Mouse (Mus musculus) heart, embryonic 12.5 days (tissue): ENCODE measurements around the gene Zfp648. TPM values are rescaled to one million over a fixed set of nuclear protein-coding genes. Genes with fewer than 3 reads are reported as not detected.
A peak's percentile ranks its signal among the peaks of the same experiment; 100 is the strongest.

Experiments used
- ATAC-seq: fragments of 200-750 bp; cut with Nextera tagmentation; 2 replicates; pipeline ENCODE4 v1.8.0; 2017; ENCODE audit warnings: moderate TSS enrichment, moderate library complexity; ENCODE audit not compliant: insufficient number of reproducible peaks, low FRiP score
- H3K27ac ChIP-seq: fragments of 300-500 bp; sonication (generic); 2 replicates; pipeline ENCODE4 v1.5.1; 2016; ENCODE audit warnings: mild to moderate bottlenecking, moderate library complexity; ENCODE audit not compliant: poor library complexity, severe bottlenecking
- H3K27me3 ChIP-seq: fragments of 300-500 bp; sonication (generic); replicated peaks from 2 replicates; pipeline ENCODE4 v1.6.1; 2016; ENCODE audit warnings: mild to moderate bottlenecking, moderate library complexity
- H3K36me3 ChIP-seq: fragments of 300-500 bp; sonication (generic); 2 replicates; pipeline ENCODE4 v1.6.1; 2016; ENCODE audit warnings: mild to moderate bottlenecking, moderate library complexity
- H3K4me1 ChIP-seq: fragments of 300-500 bp; sonication (generic); replicated peaks from 2 replicates; pipeline ENCODE4 v1.6.1; 2016; ENCODE audit warnings: mild to moderate bottlenecking
- H3K4me2 ChIP-seq: fragments of 300-500 bp; sonication (generic); 2 replicates; pipeline ENCODE4 v1.6.1; 2016; ENCODE audit warnings: mild to moderate bottlenecking, moderate library complexity
- H3K4me3 ChIP-seq: fragments of 300-500 bp; sonication (generic); 2 replicates; pipeline ENCODE4 v1.5.1; 2016; ENCODE audit warnings: mild to moderate bottlenecking
- H3K9ac ChIP-seq: fragments of 300-500 bp; sonication (generic); 2 replicates; pipeline ENCODE4 v1.6.1; 2016; ENCODE audit warnings: mild to moderate bottlenecking, moderate library complexity
- H3K9me3 ChIP-seq: fragments of 300-500 bp; sonication (generic); replicated peaks from 2 replicates; pipeline ENCODE4 v1.6.1; 2016; ENCODE audit warnings: mild to moderate bottlenecking, moderate library complexity
- WGBS: fragments of 180-500 bp; shearing (Covaris S2); methylation state at CpG from one replicate; pipeline ENCODE4 v1.1.7; 2016; 5-methylcytosine and 5-hydroxymethylcytosine counted together
- polyA plus RNA-seq: library from polyadenylated mRNA; unstranded; fragments of >200 nt; fragmentation: Nextera tagmentation; extraction: Ambion mirVana; gene quantifications from 2 replicates; pipeline ENCODE4 v1.2.1, GENCODE M21; 2016

Gene Zfp648
- polyA plus RNA-seq, 1 experiment from 2014 or later: 0.09 TPM

- H3K9me3 ChIP-seq: no peaks in the 10 kb centered on the region
- 85% methylated on average over 7 of the region's 7 CpGs for WGBS
- H3K27me3 ChIP-seq: no peaks in the 10 kb centered on the region
- H3K9ac ChIP-seq: no peak overlapping the region
- no peak overlapping the region for H3K4me2 ChIP-seq
- ATAC-seq: no peak
- no peaks in the 10 kb centered on the region for H3K4me1 ChIP-seq
- H3K36me3 ChIP-seq: no peaks in the 10 kb centered on the region
- H3K4me3 ChIP-seq: no peak overlapping the region
- no peak overlapping the region for H3K27ac ChIP-seq
Measured at GRCm38 (mm10) chr1:154183077-154183751, 17.8 kb upstream of the Zfp648 start.

- no peak for ATAC-seq
- no peaks in the 10 kb centered on the region for H3K27me3 ChIP-seq
- WGBS: 73% methylated on average over 4 of the region's 4 CpGs
- H3K9ac ChIP-seq: no peak overlapping the region
- no peaks in the 10 kb centered on the region for H3K9me3 ChIP-seq
- 0 out of 2 replicates have a peak, but pooled peaks cover 6% of the 10 kb centered on the region for H3K4me1 ChIP-seq
- no peak overlapping the region for H3K4me2 ChIP-seq
- H3K4me3 ChIP-seq: no peak overlapping the region
- no peaks in the 10 kb centered on the region for H3K36me3 ChIP-seq
- no peak overlapping the region for H3K27ac ChIP-seq
Measured at GRCm38 (mm10) chr1:154188229-154188628, 12.8 kb upstream of the Zfp648 start.

- Histone ChIP-seq H3K9me3 (no peaks in the 10 kb centered on the region), H3K27me3 (no peaks in the 10 kb centered on the region), H3K36me3 (no peaks in the 10 kb centered on the region), H3K27ac (no peak overlapping the region), H3K9ac (no peak overlapping the region), H3K4me1 (0 out of 2 replicates have a peak, but pooled peaks cover 6% of the 10 kb centered on the region), H3K4me3 (no peak overlapping the region), H3K4me2 (no peak overlapping the region)
- 23% methylated on average over 4 of the region's 4 CpGs for WGBS
- no peak for ATAC-seq
Measured at GRCm38 (mm10) chr1:154188631-154189030, 12.4 kb upstream of the Zfp648 start.

- Histone ChIP-seq H3K4me1 (0 out of 2 replicates have a peak, but pooled peaks cover 6% of the 10 kb centered on the region), H3K9me3 (no peaks in the 10 kb centered on the region), H3K36me3 (no peaks in the 10 kb centered on the region), H3K9ac (no peak overlapping the region), H3K27me3 (no peaks in the 10 kb centered on the region), H3K27ac (no peak overlapping the region), H3K4me3 (no peak overlapping the region), H3K4me2 (no peak overlapping the region)
- WGBS: 65% methylated on average over 14 of the region's 18 CpGs
- ATAC-seq: no peak
Measured at GRCm38 (mm10) chr1:154189842-154190530, 11.0 kb upstream of the Zfp648 start.

GRCm38 (mm10) chr1:154198896-154199295 lies 2.1 kb upstream of the Zfp648 start:
- Histone ChIP-seq H3K4me1 (peaks cover 8% of the 10 kb centered on the region; the same call in 1 of the 2 replicates), H3K27me3 (peaks cover 21% of the 10 kb centered on the region), H3K36me3 (no peaks in the 10 kb centered on the region), H3K27ac (no peak overlapping the region), H3K4me3 (no peak overlapping the region), H3K4me2 (no peak overlapping the region), H3K9ac (no peak overlapping the region), H3K9me3 (no peaks in the 10 kb centered on the region)
- WGBS: 84% methylated on average over 10 of the region's 10 CpGs
- no peak for ATAC-seq

- Histone ChIP-seq H3K4me3 (no peak overlapping the region), H3K9ac (no peak overlapping the region), H3K27ac (no peak overlapping the region), H3K9me3 (no peaks in the 10 kb centered on the region), H3K4me2 (no peak overlapping the region), H3K4me1 (peaks cover 18% of the 10 kb centered on the region), H3K27me3 (peaks cover 50% of the 10 kb centered on the region), H3K36me3 (no peaks in the 10 kb centered on the region)
- no peak for ATAC-seq
- 58% methylated on average over 8 of the region's 8 CpGs for WGBS
Measured at GRCm38 (mm10) chr1:154202580-154202979, 1.6 kb downstream of the Zfp648 start.

GRCm38 (mm10) chr1:154203386-154203785 lies 2.4 kb downstream of the Zfp648 start:
- Histone ChIP-seq H3K9me3 (no peaks in the 10 kb centered on the region), H3K4me3 (no peak overlapping the region), H3K27ac (no peak overlapping the region), H3K27me3 (peaks cover 50% of the 10 kb centered on the region), H3K4me2 (no peak overlapping the region), H3K4me1 (peaks cover 18% of the 10 kb centered on the region), H3K36me3 (no peaks in the 10 kb centered on the region), H3K9ac (no peak overlapping the region)
- WGBS: 86% methylated on average over 5 of the region's 5 CpGs
- ATAC-seq: no peak

- H3K4me3 ChIP-seq: peak overlapping the region; percentile 41
- H3K27me3 ChIP-seq: peaks cover 50% of the 10 kb centered on the region
- ATAC-seq: no peak
- H3K36me3 ChIP-seq: no peaks in the 10 kb centered on the region
- whole genome bisulfite sequencing: 10% methylated on average over 66 of the region's 66 CpGs
- H3K27ac ChIP-seq: no peak overlapping the region
- H3K4me1 ChIP-seq: peaks cover 18% of the 10 kb centered on the region
- H3K4me2 ChIP-seq: peak overlapping the region; percentile 79
- no peaks in the 10 kb centered on the region for H3K9me3 ChIP-seq
- 0 out of 2 replicates have a peak overlapping the region, but pooled peaks have one; percentile 1 for H3K9ac ChIP-seq
Measured at GRCm38 (mm10) chr1:154204652-154205573, 3.9 kb downstream of the Zfp648 start.

GRCm38 (mm10) chr1:154219991-154220390 lies 19.0 kb downstream of the Zfp648 start:
- no peaks in the 10 kb centered on the region for H3K27me3 ChIP-seq
- WGBS: 79% methylated on average over 2 of the region's 2 CpGs
- H3K9ac ChIP-seq: no peak overlapping the region
- no peak overlapping the region for H3K4me3 ChIP-seq
- no peak overlapping the region for H3K4me2 ChIP-seq
- no peaks in the 10 kb centered on the region for H3K36me3 ChIP-seq
- no peaks in the 10 kb centered on the region for H3K9me3 ChIP-seq
- H3K27ac ChIP-seq: no peak overlapping the region
- ATAC-seq: no peak
- H3K4me1 ChIP-seq: no peaks in the 10 kb centered on the region

GRCm38 (mm10) chr1:154220566-154220965 lies 19.6 kb downstream of the Zfp648 start:
- Histone ChIP-seq H3K27ac (no peak overlapping the region), H3K4me2 (no peak overlapping the region), H3K4me1 (no peaks in the 10 kb centered on the region), H3K27me3 (no peaks in the 10 kb centered on the region), H3K9me3 (no peaks in the 10 kb centered on the region), H3K4me3 (no peak overlapping the region), H3K9ac (no peak overlapping the region), H3K36me3 (no peaks in the 10 kb centered on the region)
- 84% methylated on average over 3 of the region's 3 CpGs for WGBS
- ATAC-seq: no peak

GRCm38 (mm10) chr1:154223807-154224207 lies 22.8 kb downstream of the Zfp648 start:
- Histone ChIP-seq H3K4me1 (no peaks in the 10 kb centered on the region), H3K27me3 (no peaks in the 10 kb centered on the region), H3K4me2 (no peak overlapping the region), H3K4me3 (no peak overlapping the region), H3K9ac (no peak overlapping the region), H3K27ac (no peak overlapping the region), H3K36me3 (no peaks in the 10 kb centered on the region), H3K9me3 (no peaks in the 10 kb centered on the region)
- 38% methylated on average over 1 of the region's 1 CpGs for WGBS
- no peak for ATAC-seq
